ENCODE assay signal across 8 mouse cellular contexts in the genomic region with DNA sequence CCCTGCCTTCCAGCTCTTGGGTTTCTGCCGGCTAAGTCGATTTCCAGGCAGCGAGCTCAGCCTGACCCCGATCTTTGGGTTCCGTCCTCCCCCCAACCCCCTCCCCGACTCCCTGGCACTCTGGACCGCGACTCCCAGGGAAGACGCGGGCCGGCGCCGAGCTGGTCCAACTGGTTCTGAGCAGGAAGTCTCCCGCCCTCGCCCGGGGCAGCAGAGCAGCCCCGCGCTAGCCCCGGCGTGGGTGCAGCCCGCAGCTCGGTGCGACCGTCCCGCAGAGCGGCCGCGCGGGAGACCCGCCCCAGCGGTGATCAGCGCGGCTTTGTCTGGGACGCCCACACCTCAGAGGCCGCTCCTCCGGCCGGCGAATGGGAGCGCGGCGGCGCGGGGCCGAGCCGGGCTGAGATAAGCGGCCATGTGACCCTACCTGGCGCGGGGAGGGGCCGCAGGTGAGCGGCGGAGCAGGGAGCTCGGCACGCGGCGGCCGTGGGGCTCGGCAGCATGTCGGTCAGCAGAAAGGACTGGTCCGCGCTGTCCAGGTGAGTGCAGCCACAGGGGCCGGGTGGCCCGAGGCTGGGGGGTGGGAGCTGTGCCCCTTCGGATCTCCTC. TPM values are rescaled to one million over a fixed set of nuclear protein-coding genes. Genes with fewer than 3 reads are reported as not detected.
DNase-seq lines count a peak whose midpoint lies in the region; ATAC-seq and TF ChIP-seq lines count a peak whose summit lies in the region.

A gene (plus strand): TSS at position 118 of the 606 bp plus-strand sequence.

- no peaks in the 10 kb centered on the region for H3K27me3 ChIP-seq in Patski
- H3K27me3 ChIP-seq in heart, embryonic 16.5 days (ENCODE audit: control insufficient read depth, insufficient read depth, low read length), result peaks cover 12% of the 10 kb centered on the region
- H3K27me3 ChIP-seq in midbrain, embryonic 14.5 days (ENCODE audit: control insufficient read depth, insufficient read depth, low read length), result peaks cover 38% of the 10 kb centered on the region

- H3K36me3 ChIP-seq in heart, embryonic 16.5 days (ENCODE audit: control insufficient read depth, insufficient read depth), result no peaks in the 10 kb centered on the region
- H3K36me3 ChIP-seq in midbrain, embryonic 14.5 days (ENCODE audit: control insufficient read depth, insufficient read depth, low read length), result no peaks in the 10 kb centered on the region

- peaks cover 4% of the 10 kb centered on the region for H3K4me1 ChIP-seq in heart, embryonic 16.5 days (ENCODE audit: control insufficient read depth, insufficient read depth, low read length)
- H3K4me1 ChIP-seq in midbrain, embryonic 14.5 days (ENCODE audit: control insufficient read depth, insufficient read depth, low read length), result no peaks in the 10 kb centered on the region

- CTCF ChIA-PET in Patski (lab: Charles Lee), result interaction anchor here (1.5 kb wide), 1 partner anchor 29 kb away, joined by 3 read pairs; no protein-coding TSS in a partner anchor

- in situ Hi-C loops in Patski (cut with MboI; ENCODE audit: low pct_unique_long_range_greater_than_20kb), result no loop called here

- under 1% methylated on average over 63 of the region's 63 CpGs for WGBS in heart, embryonic 16.5 days
- under 1% methylated on average over 62 of the region's 63 CpGs for WGBS in large intestine, adult 2 months
- under 1% methylated on average over 63 of the region's 63 CpGs for WGBS in midbrain, embryonic 14.5 days

- peak within 1 kb of the TSS; percentile 61 for H3K4me3 ChIP-seq in heart, embryonic 16.5 days (ENCODE audit: low read length)
- peak within 1 kb of the TSS; percentile 56 for H3K4me3 ChIP-seq in midbrain, embryonic 14.5 days (replicated peaks; ENCODE audit: low read depth, low read length)

- POLR2A ChIA-PET in Patski (lab: Charles Lee), result interaction anchor here (1.4 to 2.5 kb wide), 2 partner anchors 9 to 48 kb away, joined by 5 to 6 read pairs; no protein-coding TSS in a partner anchor

- peak; percentile 25 for DNase-seq in adrenal gland, postnatal 25 days
- no peak for DNase-seq in adrenal gland, adult 18-20 months (ENCODE audit: low spot score in 2 of 2)
- no peak for DNase-seq in Patski (ENCODE audit: low read depth, low spot score)
- DNase-seq in large intestine, adult 2 months (ENCODE audit: low read depth, low spot score), result no peak
- peak; percentile 69 for DNase-seq in midbrain, embryonic 14.5 days
- no peak for DNase-seq in layer of hippocampus, adult 11-12 months (ENCODE audit: low spot score)

- H3K9me3 ChIP-seq in heart, embryonic 16.5 days (replicated peaks; ENCODE audit: control insufficient read depth, low read length), result no peaks in the 10 kb centered on the region
- H3K9me3 ChIP-seq in midbrain, embryonic 14.5 days (ENCODE audit: control insufficient read depth, low read length), result no peaks in the 10 kb centered on the region

- no peak for TF ChIP-seq CTCF in Patski (IDR thresholded peaks at IDR 0.05)

- H3K4me2 ChIP-seq in heart, embryonic 16.5 days (ENCODE audit: low read depth, low read length), result peak within 1 kb of the TSS; percentile 96
- H3K4me2 ChIP-seq in midbrain, embryonic 14.5 days (ENCODE audit: low read length), result peak within 1 kb of the TSS; percentile 98

- H3K27ac ChIP-seq in heart, embryonic 16.5 days (ENCODE audit: low read length), result no peak within 1 kb of the TSS
- no peak within 1 kb of the TSS for H3K27ac ChIP-seq in midbrain, embryonic 14.5 days (replicated peaks; ENCODE audit: low read depth, low read length)

- no peak for ATAC-seq in Patski
- ATAC-seq in heart, embryonic 16.5 days (replicated peaks; ENCODE audit: extremely low read depth, insufficient read depth, low FRiP score), result peak; percentile 20; the same call in 1 of the 2 replicates
- ATAC-seq in midbrain, embryonic 14.5 days (ENCODE audit: low FRiP score, low TSS enrichment), result peak; percentile 55; the same call in 1 of the 2 replicates
- no peak for ATAC-seq in inflammation-experienced regulatory T-cells, adult 6 months

- peak within 1 kb of the TSS; percentile 70 for H3K9ac ChIP-seq in heart, embryonic 16.5 days (ENCODE audit: low read length)
- H3K9ac ChIP-seq in midbrain, embryonic 14.5 days (replicated peaks; ENCODE audit: low read length), result peak within 1 kb of the TSS; percentile 68

RNA-seq across cellular contexts. Expression of the gene that starts here (rescaled TPM):
- total RNA-seq in adrenal gland, postnatal 25 days (2021), result not detected in 2 replicates
- under 1 TPM in 1 of 2 experiments, not detected in 1; 0.33 TPM for total RNA-seq in adrenal gland, adult 18-20 months (2021)
- polyA plus RNA-seq in Patski (2021), result 138 TPM
- 5.9 TPM in 2 replicates for polyA plus RNA-seq in heart, embryonic 16.5 days (2015; fragmentation: Nextera tagmentation; extraction: Ambion mirVana)
- 281 and 293 TPM in 2 replicates for polyA plus RNA-seq in large intestine, adult 2 months (2012; rRNA removed)
- polyA plus RNA-seq in midbrain, embryonic 14.5 days (2014; fragmentation: Nextera tagmentation; extraction: Ambion mirVana), result 0.58 and 1.0 TPM in 2 replicates
- 1 to 10 TPM; 1.9 to 5.2 (median 2.4) TPM for polyA plus RNA-seq in inflammation-experienced regulatory T-cells, adult 6 months (2017; shearing (Covaris generic))

Comparison
In these comparisons a context has a peak if more than half of its experiments do, and no peak if none do; other contexts are left out.
1. RNA of the gene that starts here (polyA plus RNA-seq): 281 to 293 TPM in large intestine, adult 2 months and 138 TPM in Patski (single experiment); 5.9 TPM in heart, embryonic 16.5 days, 1.9 to 5.2 TPM in inflammation-experienced regulatory T-cells, adult 6 months and 0.58 to 1.0 TPM in midbrain, embryonic 14.5 days; every median in the first group is over 10 times any median in the second.
2. Peak in DNase-seq in adrenal gland, postnatal 25 days; RNA of the gene not detected or under 1 TPM.
3. ATAC-seq: peak in heart, embryonic 16.5 days (single experiment) and midbrain, embryonic 14.5 days (single experiment); none in Patski (single experiment) and inflammation-experienced regulatory T-cells, adult 6 months (single experiment).